Mouse (Mus musculus) ES-Bruce4 (cell line): ENCODE data around the gene Slc22a18. TPM values are rescaled to one million over a fixed set of nuclear protein-coding genes. Genes with fewer than 3 reads are reported as not detected.
A peak's percentile ranks its signal among the peaks of the same experiment; 100 is the strongest.

Source experiments
- H3K27ac ChIP-seq: 2 replicates; pipeline ENCODE4 v1.5.1; 2012; ENCODE audit warnings: low read length, inconsistent platforms; ENCODE audit not compliant: insufficient read depth
- H3K27me3 ChIP-seq: 2 replicates; pipeline ENCODE4 v1.6.1; 2012; ENCODE audit warnings: mild to moderate bottlenecking, low read length, inconsistent platforms; ENCODE audit not compliant: control insufficient read depth, poor library complexity, insufficient read depth, severe bottlenecking
- H3K36me3 ChIP-seq: 2 replicates; pipeline ENCODE4 v1.6.1; 2012; ENCODE audit warnings: inconsistent platforms, mild to moderate bottlenecking, low read length, moderate library complexity; ENCODE audit not compliant: control insufficient read depth, poor library complexity, insufficient read depth, severe bottlenecking
- H3K4me1 ChIP-seq: one replicate; pipeline ENCODE4 v1.8.1; 2011; ENCODE audit warnings: low read length; ENCODE audit not compliant: control insufficient read depth, insufficient read depth
- H3K4me3 ChIP-seq: 2 replicates; pipeline ENCODE4 v1.5.1; 2011; ENCODE audit warnings: low read depth, mild to moderate bottlenecking, low read length
- H3K9ac ChIP-seq: 2 replicates; pipeline ENCODE4 v1.6.1; 2012; ENCODE audit warnings: low read depth, mild to moderate bottlenecking, inconsistent platforms; ENCODE audit not compliant: poor library complexity, severe bottlenecking
- H3K9me3 ChIP-seq: replicated peaks from 2 replicates; pipeline ENCODE4 v1.6.1; 2012; ENCODE audit warnings: mild to moderate bottlenecking, low read length, inconsistent platforms; ENCODE audit not compliant: control insufficient read depth, poor library complexity, insufficient read depth, severe bottlenecking
- CTCF ChIP-seq: IDR thresholded peaks from one replicate; pipeline ENCODE4 v1.8.1; 2011; ENCODE audit warnings: low read depth, low read length
- EP300 ChIP-seq: IDR thresholded peaks from 2 replicates; pipeline ENCODE4 v1.6.1; 2011; ENCODE audit warnings: low read depth, low read length; ENCODE audit not compliant: insufficient read depth
- POLR2A ChIP-seq: IDR thresholded peaks from one replicate; pipeline ENCODE4 v1.8.1; 2011; ENCODE audit warnings: low read length; ENCODE audit not compliant: insufficient read depth
- polyA plus RNA-seq: library from polyadenylated mRNA; stranded (reverse); fragments of >200 nt; gene quantifications from 2 replicates; pipeline ENCODE4 v1.2.4, GENCODE M21; 2011; ENCODE audit warnings: low read depth; ENCODE audit not compliant: missing spikeins, insufficient read depth, insufficient read length

Gene Slc22a18
- polyA plus RNA-seq = 4.5 and 5.0 TPM in 2 replicates

DNA sequence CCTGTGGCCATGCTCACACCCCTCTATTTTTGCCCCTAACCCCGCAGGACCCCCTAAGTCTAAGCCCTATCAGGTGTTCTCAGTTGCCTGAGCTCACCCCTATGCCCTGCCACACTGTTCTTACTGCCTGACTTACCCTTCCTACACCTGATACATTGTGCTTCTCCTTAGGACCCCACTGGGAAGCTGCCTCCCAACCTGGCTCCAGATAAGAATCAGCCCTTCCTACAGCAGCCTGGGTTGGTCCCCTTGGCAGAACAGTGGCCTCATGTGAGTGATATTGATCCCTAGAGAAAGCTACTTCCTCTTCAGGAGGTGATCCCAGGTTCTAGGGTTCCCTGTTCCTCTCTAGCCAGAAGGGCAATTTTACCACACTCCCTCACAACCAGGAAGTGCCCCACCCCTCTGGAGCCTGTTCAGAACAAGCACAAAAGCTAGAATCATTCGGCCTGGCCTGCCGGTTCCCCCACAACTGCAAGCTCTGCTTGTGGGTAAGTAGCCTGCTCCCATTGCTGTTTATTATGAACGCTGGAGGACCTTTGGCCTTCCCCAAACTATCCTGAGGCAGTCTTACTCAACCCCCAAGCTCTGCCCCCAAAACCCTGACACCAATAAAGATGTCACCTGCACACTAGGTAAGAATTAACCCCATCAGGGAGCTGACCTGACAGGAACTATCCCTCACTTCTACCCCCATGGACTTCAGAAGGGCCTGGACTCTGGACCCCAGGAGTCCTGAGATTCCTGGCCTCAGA, at the start of gene Slc22a18:
TSS of gene Slc22a18 (plus strand) at position 390 of the 755 bp plus-strand sequence.
- H3K9ac ChIP-seq = no peak within 1 kb of the TSS
- peak within 1 kb of the TSS; percentile 56 for H3K4me3 ChIP-seq
- H3K36me3 ChIP-seq = no peaks in the 10 kb centered on the region

DNA sequence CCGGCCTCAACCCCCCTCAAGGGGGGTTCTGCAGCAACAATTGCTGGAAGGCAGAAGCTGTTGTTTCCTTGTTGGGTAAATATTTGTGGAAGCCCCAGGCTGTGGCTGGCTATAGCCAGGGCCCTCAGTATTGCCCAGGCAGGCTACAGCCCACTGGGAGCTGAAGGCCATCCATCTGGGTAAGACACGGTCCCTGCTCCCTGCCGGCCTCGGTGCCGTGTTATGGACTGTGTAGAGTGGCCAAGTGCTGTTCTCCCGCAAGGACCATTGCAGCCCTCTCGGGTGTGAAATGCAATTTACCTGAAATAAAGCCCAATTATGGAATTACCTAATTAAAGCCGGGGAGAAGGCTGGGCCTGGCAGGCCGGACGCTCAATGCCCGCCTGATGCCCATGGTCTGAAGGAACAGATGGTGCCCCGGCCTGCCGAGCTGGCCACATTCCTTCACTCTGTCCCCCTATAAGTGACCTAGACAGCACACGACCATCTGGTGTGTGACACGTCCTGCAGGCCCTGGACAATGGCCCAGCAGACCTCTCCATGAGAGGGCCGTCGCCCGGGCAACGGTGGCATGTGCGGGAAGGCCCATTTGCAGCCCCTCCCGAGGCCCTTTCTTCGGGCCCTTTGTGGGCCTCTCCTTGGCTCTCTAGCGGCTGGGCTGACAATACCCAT, 45.3 kb upstream of the Slc22a18 start:
- Histone ChIP-seq H3K4me1 (no peaks in the 10 kb centered on the region), H3K9me3 (no peaks in the 10 kb centered on the region), H3K9ac (no peak overlapping the region), H3K27ac (no peak overlapping the region), H3K36me3 (no peaks in the 10 kb centered on the region), H3K27me3 (no peaks in the 10 kb centered on the region), H3K4me3 (no peak overlapping the region)
- no peak for TF ChIP-seq POLR2A
- no peak for TF ChIP-seq EP300
- TF ChIP-seq CTCF = no peak

More for the DNA sequence above, at the start of gene Slc22a18:
- Histone ChIP-seq H3K27me3 (no peaks in the 10 kb centered on the region; the same call in 1 of the 2 replicates), H3K9me3 (no peaks in the 10 kb centered on the region), H3K27ac (no peak within 1 kb of the TSS), H3K4me1 (no peaks in the 10 kb centered on the region)
- TF ChIP-seq CTCF (no peak), POLR2A (no peak), EP300 (no peak)

DNA sequence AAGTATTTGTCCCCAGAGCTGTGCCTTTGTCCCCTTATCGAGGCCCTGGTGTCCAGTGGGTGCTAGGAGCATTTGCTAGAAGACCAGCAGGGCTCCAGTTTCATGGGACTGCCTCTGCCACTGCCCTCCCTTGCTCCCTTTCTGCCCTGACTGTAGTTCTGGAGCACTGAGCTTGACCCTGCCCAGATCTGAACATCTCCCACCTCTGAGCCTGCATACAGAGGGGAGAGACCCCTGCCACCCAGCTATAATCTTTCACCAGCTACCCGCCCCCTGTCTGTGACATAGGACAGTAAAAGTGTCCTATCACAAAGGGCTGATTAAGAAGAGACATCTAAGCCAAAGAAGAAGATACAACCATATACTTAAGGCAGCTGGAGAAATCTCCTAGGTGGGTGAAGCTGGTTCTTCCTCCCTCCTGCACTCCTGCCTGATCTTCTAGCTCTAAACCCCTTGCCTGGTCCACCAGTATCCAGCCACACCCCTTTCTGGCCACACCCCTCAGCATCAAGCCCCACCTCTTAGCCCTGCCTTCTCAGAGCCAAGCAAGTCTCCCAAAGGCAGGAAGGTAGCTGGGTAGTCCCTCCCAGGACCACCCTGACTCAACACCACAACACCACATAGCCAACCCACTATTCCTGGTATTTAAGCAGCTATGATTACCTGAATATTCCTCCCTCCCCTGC, 44.6 kb upstream of the Slc22a18 start:
- Histone ChIP-seq H3K36me3 (no peaks in the 10 kb centered on the region), H3K4me3 (no peak overlapping the region), H3K9ac (no peak overlapping the region), H3K9me3 (no peaks in the 10 kb centered on the region), H3K27me3 (no peaks in the 10 kb centered on the region), H3K27ac (no peak overlapping the region), H3K4me1 (no peaks in the 10 kb centered on the region)
- TF ChIP-seq POLR2A = no peak
- TF ChIP-seq CTCF = no peak
- no peak for TF ChIP-seq EP300

DNA sequence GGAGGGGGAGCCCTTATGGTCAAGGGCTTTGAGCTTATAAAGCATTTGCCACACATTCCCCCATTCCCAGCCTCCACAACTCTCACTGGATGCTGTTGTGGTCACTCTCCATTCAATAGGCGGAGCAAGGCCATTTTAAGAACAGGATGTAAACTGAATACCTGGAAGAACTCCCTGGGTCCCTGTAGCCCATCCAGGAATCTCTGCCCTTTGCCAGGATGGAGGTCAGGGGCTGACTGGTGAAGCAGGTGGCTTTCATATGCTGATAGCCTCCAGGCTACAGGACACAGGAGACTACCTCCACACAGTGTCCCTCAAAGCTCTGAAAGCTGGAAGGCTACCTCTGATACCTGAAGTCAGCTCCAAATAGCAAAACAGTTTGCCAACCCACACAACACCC, 40.9 kb upstream of the Slc22a18 start:
- Histone ChIP-seq H3K9me3 (no peaks in the 10 kb centered on the region), H3K27me3 (no peaks in the 10 kb centered on the region), H3K9ac (no peak overlapping the region), H3K27ac (no peak overlapping the region), H3K4me3 (no peak overlapping the region), H3K4me1 (no peaks in the 10 kb centered on the region), H3K36me3 (no peaks in the 10 kb centered on the region)
- TF ChIP-seq POLR2A (no peak), CTCF (no peak), EP300 (no peak)

DNA sequence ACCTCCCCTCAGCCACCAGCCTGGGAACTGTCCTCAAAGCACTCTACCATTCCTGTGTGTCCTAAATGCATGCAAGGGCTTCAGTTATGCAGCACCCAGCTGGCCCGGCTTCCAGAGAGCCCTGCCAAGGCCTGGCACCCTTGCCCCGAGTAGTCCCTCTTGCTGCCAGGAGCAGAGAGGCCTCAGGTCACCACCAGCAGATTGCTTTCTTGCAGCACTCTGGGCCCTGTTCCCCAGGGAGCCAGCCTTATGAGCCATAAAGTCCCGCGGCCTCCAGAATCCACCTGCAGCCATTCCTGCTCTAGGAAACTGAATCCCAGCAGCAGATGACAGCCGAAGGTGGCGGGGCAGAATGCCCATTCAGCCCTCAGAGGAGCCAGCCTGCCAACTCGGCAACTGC, 40.2 kb upstream of the Slc22a18 start:
- TF ChIP-seq EP300 (no peak), POLR2A (no peak), CTCF (no peak)
- Histone ChIP-seq H3K9ac (no peak overlapping the region), H3K9me3 (no peaks in the 10 kb centered on the region), H3K27me3 (no peaks in the 10 kb centered on the region), H3K27ac (no peak overlapping the region), H3K4me1 (no peaks in the 10 kb centered on the region), H3K4me3 (no peak overlapping the region), H3K36me3 (no peaks in the 10 kb centered on the region)
